Mouse (Mus musculus) lung, postnatal 14 days (tissue): ENCODE results near the gene Gm5724.
A peak's percentile ranks its signal among the peaks of the same experiment; 100 is the strongest.

Source experiments
- DNase-seq: peaks from one replicate; pipeline ENCODE4 v3.0.0; 2021

The Gm5724 gene

DNA sequence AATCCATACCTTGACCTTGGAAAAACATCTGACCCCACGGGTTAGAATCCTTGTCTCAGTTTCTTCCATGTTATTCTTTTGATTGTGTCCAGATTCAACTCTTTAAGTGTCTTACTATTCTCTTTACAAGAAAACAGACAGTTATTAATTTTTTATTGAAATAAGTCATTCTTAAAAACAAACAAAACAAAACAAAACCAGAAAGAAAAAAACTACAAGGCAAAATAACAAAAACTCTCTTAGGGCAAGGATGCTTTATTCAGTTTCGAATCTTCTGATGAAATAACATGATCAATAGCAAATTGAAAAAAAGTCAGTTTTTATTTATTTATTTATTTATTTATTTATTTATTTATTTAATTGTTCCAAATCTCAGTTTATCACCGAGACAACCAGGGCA is at the start of gene Gm5724:
Gm5724 (minus strand) TSS at position 101 of the 400 bp plus-strand sequence.
- no peak for DNase-seq

DNA sequence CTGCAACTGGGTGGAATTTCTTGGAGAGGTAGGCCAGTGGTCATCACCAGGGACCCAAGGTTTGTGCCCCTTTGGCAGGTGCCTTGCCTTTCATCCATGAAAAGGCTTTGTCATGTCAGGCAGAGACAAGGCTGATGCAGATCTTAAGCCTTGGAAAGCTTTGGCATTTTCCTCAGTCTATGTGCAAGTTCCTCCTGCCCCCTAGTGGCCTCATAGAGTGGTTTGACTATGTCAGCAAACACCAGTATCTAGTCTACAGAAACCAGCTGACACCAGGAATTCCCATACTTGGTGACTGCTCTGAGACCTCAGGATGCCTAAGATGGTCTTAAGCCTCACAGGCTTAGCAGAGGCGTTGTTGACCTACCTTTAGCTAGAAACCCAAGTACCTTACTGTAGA is 24.2 kb upstream of the Gm5724 start:
- peak; percentile 45 for DNase-seq

DNA sequence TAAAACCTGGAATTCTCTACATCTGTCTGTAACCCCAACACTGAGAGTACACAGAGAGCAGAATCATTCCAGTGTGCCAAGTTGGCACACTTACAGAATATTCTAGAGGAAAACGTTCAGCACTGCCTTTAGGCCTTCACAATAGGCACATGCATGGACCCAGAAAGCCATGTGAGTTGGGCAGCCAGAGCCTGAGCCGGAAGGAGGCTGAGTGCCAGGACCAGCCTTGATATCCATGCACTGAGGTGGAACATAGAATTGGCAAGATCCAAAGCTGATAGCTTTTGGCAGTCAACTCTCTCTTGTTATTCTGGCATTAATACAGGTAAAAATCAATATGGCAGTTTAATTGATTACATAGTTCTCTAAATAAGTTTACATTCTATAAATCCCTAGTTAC is 866 bp upstream of the Gm5724 start:
- no peak for DNase-seq

- no peak for DNase-seq
These were observed 82.4 kb downstream of the Gm5724 start for GRCm38 (mm10) chr6:141691246-141691645.

GRCm38 (mm10) chr6:141687008-141687407 is 86.6 kb downstream of the Gm5724 start:
- DNase-seq, result no peak
